Mouse (Mus musculus): ENCODE data around the gene Dusp7.

Gene Dusp7

GRCm38 (mm10) chr9:106378753-106379152, 10.3 kb downstream of the Dusp7 start:
- no peak for DNase-seq (ENCODE audit: low read depth in 1 of 2, low spot score in 2 of 2)

GRCm38 (mm10) chr9:106386181-106386864, 17.9 kb downstream of the Dusp7 start:
- peak in 1 of 2 experiments; percentile 52 for DNase-seq (ENCODE audit: low read depth in 1 of 2, low spot score in 2 of 2)

- no peak for DNase-seq (ENCODE audit: low read depth in 1 of 2, low spot score in 2 of 2)
Measured at GRCm38 (mm10) chr9:106392828-106393527, 24.5 kb downstream of the Dusp7 start.

- DNase-seq (ENCODE audit: low read depth in 1 of 2, low spot score in 2 of 2) = no peak
Measured at GRCm38 (mm10) chr9:106393548-106393947, 25.1 kb downstream of the Dusp7 start.

- DNase-seq (ENCODE audit: low read depth in 1 of 2, low spot score in 2 of 2) = no peak
Measured at GRCm38 (mm10) chr9:106394649-106395602, 26.5 kb downstream of the Dusp7 start.

GRCm38 (mm10) chr9:106397733-106398132, 29.3 kb downstream of the Dusp7 start:
- no peak for DNase-seq (ENCODE audit: low read depth in 1 of 2, low spot score in 2 of 2)

- no peak for DNase-seq (ENCODE audit: low read depth in 1 of 2, low spot score in 2 of 2)
Measured at GRCm38 (mm10) chr9:106398667-106399311, 30.4 kb downstream of the Dusp7 start.

GRCm38 (mm10) chr9:106399808-106400207, 31.4 kb downstream of the Dusp7 start:
- DNase-seq (ENCODE audit: low read depth in 1 of 2, low spot score in 2 of 2) = no peak

- no peak for DNase-seq (ENCODE audit: low read depth in 1 of 2, low spot score in 2 of 2)
Measured at GRCm38 (mm10) chr9:106402149-106402548, 33.7 kb downstream of the Dusp7 start.

GRCm38 (mm10) chr9:106402607-106403375, 34.4 kb downstream of the Dusp7 start:
- DNase-seq (ENCODE audit: low read depth in 1 of 2, low spot score in 2 of 2) = no peak

- DNase-seq (ENCODE audit: low read depth in 1 of 2, low spot score in 2 of 2) = no peak
Measured at GRCm38 (mm10) chr9:106405275-106405674, 36.8 kb downstream of the Dusp7 start.

- DNase-seq (ENCODE audit: low read depth in 1 of 2, low spot score in 2 of 2) = no peak
Measured at GRCm38 (mm10) chr9:106406443-106407078, 38.1 kb downstream of the Dusp7 start.

GRCm38 (mm10) chr9:106409096-106409495, 40.7 kb downstream of the Dusp7 start:
- no peak for DNase-seq (ENCODE audit: low read depth in 1 of 2, low spot score in 2 of 2)

- DNase-seq (ENCODE audit: low read depth in 1 of 2, low spot score in 2 of 2) = no peak
Measured at GRCm38 (mm10) chr9:106410086-106410650, 41.7 kb downstream of the Dusp7 start.

- DNase-seq (ENCODE audit: low read depth in 1 of 2, low spot score in 2 of 2) = no peak
Measured at GRCm38 (mm10) chr9:106411091-106411594, 42.7 kb downstream of the Dusp7 start.

- DNase-seq (ENCODE audit: low read depth in 1 of 2, low spot score in 2 of 2) = no peak
Measured at GRCm38 (mm10) chr9:106411729-106412128, 43.3 kb downstream of the Dusp7 start.

- DNase-seq (ENCODE audit: low read depth in 1 of 2, low spot score in 2 of 2) = no peak
Measured at GRCm38 (mm10) chr9:106412210-106412609, 43.8 kb downstream of the Dusp7 start.

GRCm38 (mm10) chr9:106413606-106414005, 45.2 kb downstream of the Dusp7 start:
- no peak for DNase-seq (ENCODE audit: low read depth in 1 of 2, low spot score in 2 of 2)

GRCm38 (mm10) chr9:106416826-106417225, 48.4 kb downstream of the Dusp7 start:
- DNase-seq (ENCODE audit: low read depth in 1 of 2, low spot score in 2 of 2) = no peak

Measured in monocyte, adult 2 months (primary cell).